Mouse (Mus musculus): ENCODE data around the gene Rgs7. TPM values are rescaled to one million over a fixed set of nuclear protein-coding genes. Genes with fewer than 3 reads are reported as not detected.

Rgs7 gene
- polyA plus RNA-seq, 1 experiment = 2.1 TPM

GRCm38 (mm10) chr1:175307604-175308003, 184.7 kb downstream of the Rgs7 start:
- DNase-seq (ENCODE audit: low read depth) = no peak

GRCm38 (mm10) chr1:175300895-175301294, 191.4 kb downstream of the Rgs7 start:
- peak; percentile 20 for DNase-seq (ENCODE audit: low read depth)

- DNase-seq (ENCODE audit: low read depth) = peak; percentile 4
Measured at GRCm38 (mm10) chr1:175300404-175300803, 191.9 kb downstream of the Rgs7 start.

GRCm38 (mm10) chr1:175299603-175300397, 192.5 kb downstream of the Rgs7 start:
- DNase-seq (ENCODE audit: low read depth) = peak; percentile 3

- DNase-seq (ENCODE audit: low read depth) = no peak
Measured at GRCm38 (mm10) chr1:175296906-175297305, 195.4 kb downstream of the Rgs7 start.

GRCm38 (mm10) chr1:175290072-175290471, 202.2 kb downstream of the Rgs7 start:
- no peak for DNase-seq (ENCODE audit: low read depth)

- DNase-seq (ENCODE audit: low read depth) = no peak
Measured at GRCm38 (mm10) chr1:175262341-175262740, 230.0 kb downstream of the Rgs7 start.

- no peak for DNase-seq (ENCODE audit: low read depth)
Measured at GRCm38 (mm10) chr1:175259374-175259773, 232.9 kb downstream of the Rgs7 start.

- no peak for DNase-seq (ENCODE audit: low read depth)
Measured at GRCm38 (mm10) chr1:175255224-175255623, 237.1 kb downstream of the Rgs7 start.

- DNase-seq (ENCODE audit: low read depth) = no peak
Measured at GRCm38 (mm10) chr1:175254724-175255123, 237.6 kb downstream of the Rgs7 start.

- DNase-seq (ENCODE audit: low read depth) = no peak
Measured at GRCm38 (mm10) chr1:175242135-175242534, 250.2 kb downstream of the Rgs7 start.

GRCm38 (mm10) chr1:175240137-175240536, 252.2 kb downstream of the Rgs7 start:
- DNase-seq (ENCODE audit: low read depth) = no peak

- DNase-seq (ENCODE audit: low read depth) = no peak
Measured at GRCm38 (mm10) chr1:175221593-175222500, 270.5 kb downstream of the Rgs7 start.

GRCm38 (mm10) chr1:175219563-175219962, 272.7 kb downstream of the Rgs7 start:
- DNase-seq (ENCODE audit: low read depth) = no peak

- DNase-seq (ENCODE audit: low read depth) = no peak
Measured at GRCm38 (mm10) chr1:175207004-175207403, 285.3 kb downstream of the Rgs7 start.

GRCm38 (mm10) chr1:175205633-175206032, 286.7 kb downstream of the Rgs7 start:
- DNase-seq (ENCODE audit: low read depth) = no peak

GRCm38 (mm10) chr1:175203544-175203943, 288.8 kb downstream of the Rgs7 start:
- no peak for DNase-seq (ENCODE audit: low read depth)

GRCm38 (mm10) chr1:175202902-175203301, 289.4 kb downstream of the Rgs7 start:
- no peak for DNase-seq (ENCODE audit: low read depth)

- DNase-seq (ENCODE audit: low read depth) = no peak
Measured at GRCm38 (mm10) chr1:175198881-175199280, 293.4 kb downstream of the Rgs7 start.

- no peak for DNase-seq (ENCODE audit: low read depth)
Measured at GRCm38 (mm10) chr1:175195806-175196205, 296.5 kb downstream of the Rgs7 start.

GRCm38 (mm10) chr1:175188186-175188585, 304.1 kb downstream of the Rgs7 start:
- no peak for DNase-seq (ENCODE audit: low read depth)

- DNase-seq (ENCODE audit: low read depth) = no peak
Measured at GRCm38 (mm10) chr1:175185211-175185610, 307.1 kb downstream of the Rgs7 start.

GRCm38 (mm10) chr1:175184736-175185135, 307.6 kb downstream of the Rgs7 start:
- DNase-seq (ENCODE audit: low read depth) = no peak
